Comparison of ENCODE assay signal across 8 mouse cellular contexts in the genomic region with DNA sequence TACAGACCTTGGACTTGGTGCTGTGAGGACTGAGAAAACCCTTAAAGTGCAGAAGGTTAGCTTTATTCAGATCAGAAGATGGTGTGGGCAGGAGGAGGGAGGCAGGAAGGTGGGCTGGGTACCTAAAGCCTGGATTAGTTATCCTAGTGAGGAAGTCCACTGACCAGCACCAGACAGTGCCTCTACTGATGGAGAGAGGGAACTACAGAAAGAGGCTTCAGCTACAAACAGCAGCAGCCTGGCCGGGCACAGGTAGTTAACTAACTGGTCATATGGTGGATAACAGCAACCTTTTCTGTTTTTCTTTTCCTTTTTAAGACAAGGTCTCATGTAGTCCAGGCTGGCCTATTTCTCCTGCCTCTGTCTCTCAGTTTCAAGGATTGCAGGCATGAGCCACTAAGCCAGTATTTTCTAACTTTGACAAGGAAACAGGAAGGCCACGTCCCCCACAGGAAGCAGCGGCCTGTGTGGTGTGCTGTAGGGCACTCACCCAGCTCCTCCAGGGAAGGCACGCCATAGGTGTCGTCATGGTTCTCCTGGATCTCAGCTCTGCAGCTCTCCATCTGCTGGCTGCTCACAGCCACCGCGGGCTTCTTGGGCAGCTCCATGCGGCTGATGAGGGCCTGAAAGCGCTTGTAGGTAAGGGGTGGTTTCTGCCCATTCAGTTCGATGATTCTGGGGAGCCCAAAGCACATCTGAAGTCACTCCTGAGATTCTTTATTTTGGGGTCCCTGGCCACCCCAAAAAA. TPM values are rescaled to one million over a fixed set of nuclear protein-coding genes. Genes with fewer than 3 reads are reported as not detected.
DNase-seq lines count a peak whose midpoint lies in the region; ATAC-seq and TF ChIP-seq lines count a peak whose summit lies in the region.

No protein-coding gene starts in this region.

- no peak overlapping the region for H3K4me3 ChIP-seq in kidney, adult 2 months (ENCODE audit: insufficient read depth, low read depth, low read length)
- no peak overlapping the region for H3K4me3 ChIP-seq in kidney, embryonic 14.5 days (ENCODE audit: low read length)
- no peak overlapping the region for H3K4me3 ChIP-seq in ES-Bruce4 (ENCODE audit: low read depth, low read length)

- no peak for TF ChIP-seq POLR2A in kidney, adult 2 months (IDR thresholded peaks at IDR 0.05; ENCODE audit: low read depth, low read length)
- TF ChIP-seq POLR2A in ES-Bruce4 (IDR thresholded peaks at IDR 0.05; ENCODE audit: insufficient read depth, low read length) = no peak

- no peak for TF ChIP-seq EP300 in ES-Bruce4 (IDR thresholded peaks at IDR 0.05; ENCODE audit: insufficient read depth, low read depth, low read length)

- WGBS in kidney, adult 2 months = 56% methylated on average over 10 of the region's 10 CpGs
- WGBS in kidney, embryonic 14.5 days = 68% methylated on average over 10 of the region's 10 CpGs

- peak; percentile 27; the same call in 1 of the 2 replicates for ATAC-seq in cerebellum, adult (ENCODE audit: insufficient number of reproducible peaks, low FRiP score, low TSS enrichment)
- no peak for ATAC-seq in kidney, embryonic 14.5 days (ENCODE audit: low FRiP score, low TSS enrichment)

- H3K4me2 ChIP-seq in kidney, embryonic 14.5 days (replicated peaks; ENCODE audit: low read depth, low read length) = no peak overlapping the region

- DNase-seq in cerebellum, adult 8-10 months = no peak
- DNase-seq in kidney, adult 2 months = peak; percentile 49
- DNase-seq in induced T-regulatory cell, adult 2 months (ENCODE audit: low read depth) = peak; percentile 38
- no peak for DNase-seq in T-cell, adult 2 months (ENCODE audit: low spot score)
- DNase-seq in urinary bladder, postnatal 14 days (ENCODE audit: low spot score) = no peak

- H3K27ac ChIP-seq in kidney, adult 2 months (ENCODE audit: insufficient read depth, low read depth, low read length) = peak overlapping the region; percentile 86
- no peak overlapping the region for H3K27ac ChIP-seq in kidney, embryonic 14.5 days (ENCODE audit: low read depth, low read length)
- no peak overlapping the region for H3K27ac ChIP-seq in ES-Bruce4 (ENCODE audit: insufficient read depth, low read length)

- TF ChIP-seq CTCF in kidney, adult 2 months (conservative IDR thresholded peaks at IDR 0.05; ENCODE audit: insufficient read depth, insufficient read length, low read depth, low read length) = peak; percentile 54
- peak; percentile 15 for TF ChIP-seq CTCF in ES-Bruce4 (IDR thresholded peaks at IDR 0.05; ENCODE audit: low read depth, low read length)

- H3K9me3 ChIP-seq in kidney, embryonic 14.5 days (ENCODE audit: control insufficient read depth, low read length) = no peaks in the 10 kb centered on the region
- no peaks in the 10 kb centered on the region for H3K9me3 ChIP-seq in ES-Bruce4 (replicated peaks; ENCODE audit: control insufficient read depth, insufficient read depth, low read length, poor library complexity, severe bottlenecking)

- no peaks in the 10 kb centered on the region; the same call in none of the 2 replicates for H3K36me3 ChIP-seq in kidney, adult 2 months (ENCODE audit: control insufficient read depth, insufficient read depth, low read length)
- H3K36me3 ChIP-seq in kidney, embryonic 14.5 days (ENCODE audit: control insufficient read depth, insufficient read depth, low read length) = peaks cover 73% of the 10 kb centered on the region
- H3K36me3 ChIP-seq in ES-Bruce4 (ENCODE audit: control insufficient read depth, insufficient read depth, low read length, poor library complexity, severe bottlenecking) = no peaks in the 10 kb centered on the region

- no peaks in the 10 kb centered on the region for H3K27me3 ChIP-seq in kidney, adult 2 months (replicated peaks; ENCODE audit: control insufficient read depth, insufficient read depth, low read length)
- H3K27me3 ChIP-seq in kidney, embryonic 14.5 days (ENCODE audit: control insufficient read depth, insufficient read depth, low read length) = no peaks in the 10 kb centered on the region
- no peaks in the 10 kb centered on the region for H3K27me3 ChIP-seq in ES-Bruce4 (ENCODE audit: control insufficient read depth, insufficient read depth, low read length, poor library complexity, severe bottlenecking)

- no peak overlapping the region for H3K9ac ChIP-seq in kidney, embryonic 14.5 days (ENCODE audit: low read depth, low read length)
- no peak overlapping the region for H3K9ac ChIP-seq in ES-Bruce4 (ENCODE audit: low read depth, poor library complexity, severe bottlenecking)

- peaks cover 51% of the 10 kb centered on the region for H3K4me1 ChIP-seq in kidney, adult 2 months (ENCODE audit: control insufficient read depth, insufficient read depth, low read length)
- no peaks in the 10 kb centered on the region; the same call in 1 of the 2 replicates for H3K4me1 ChIP-seq in kidney, embryonic 14.5 days (ENCODE audit: control insufficient read depth, insufficient read depth, low read length)
- H3K4me1 ChIP-seq in ES-Bruce4 (ENCODE audit: control insufficient read depth, insufficient read depth, low read length) = peaks cover 2% of the 10 kb centered on the region

RNA-seq across cellular contexts. Expression of gene Cry2, which starts 11.3 kb away (rescaled TPM):
- polyA plus RNA-seq in kidney, adult 2 months (2012; rRNA removed) = 13.5 and 15.3 TPM in 2 replicates
- 13.8 and 21.3 TPM in 2 replicates for polyA plus RNA-seq in kidney, embryonic 14.5 days (2014; fragmentation: Nextera tagmentation; extraction: Ambion mirVana)
- 9.9 and 11.8 TPM in 2 replicates for polyA plus RNA-seq in ES-Bruce4 (2011; ENCODE audit: insufficient read depth, insufficient read length, low read depth, missing spikeins)

RNA-seq across cellular contexts. Expression of gene Mapk8ip1, which starts 21.5 kb away (rescaled TPM):
- 41.5 and 49.3 TPM in 2 replicates for polyA plus RNA-seq in kidney, adult 2 months (2012; rRNA removed)
- 15.6 and 20.8 TPM in 2 replicates for polyA plus RNA-seq in kidney, embryonic 14.5 days (2014; fragmentation: Nextera tagmentation; extraction: Ambion mirVana)
- polyA plus RNA-seq in ES-Bruce4 (2011; ENCODE audit: insufficient read depth, insufficient read length, low read depth, missing spikeins) = 13.6 and 16.0 TPM in 2 replicates

RNA-seq across cellular contexts. Expression of gene Slc35c1, which starts 37.8 kb away (rescaled TPM):
- 29.6 and 35.4 TPM in 2 replicates for polyA plus RNA-seq in kidney, adult 2 months (2012; rRNA removed)
- 6.9 and 13.6 TPM in 2 replicates for polyA plus RNA-seq in kidney, embryonic 14.5 days (2014; fragmentation: Nextera tagmentation; extraction: Ambion mirVana)
- 7.6 and 8.2 TPM in 2 replicates for polyA plus RNA-seq in ES-Bruce4 (2011; ENCODE audit: insufficient read depth, insufficient read length, low read depth, missing spikeins)

RNA-seq across cellular contexts. Expression of gene 1700029I15Rik, which starts 40.2 kb away (rescaled TPM):
- polyA plus RNA-seq in kidney, adult 2 months (2012; rRNA removed) = 4.3 and 5.3 TPM in 2 replicates
- 2.1 and 2.5 TPM in 2 replicates for polyA plus RNA-seq in kidney, embryonic 14.5 days (2014; fragmentation: Nextera tagmentation; extraction: Ambion mirVana)
- 1.2 TPM in 1 of 2 replicates, not detected in the other for polyA plus RNA-seq in ES-Bruce4 (2011; ENCODE audit: insufficient read depth, insufficient read length, low read depth, missing spikeins)

RNA-seq across cellular contexts. Expression of gene Large2, which starts 47.9 kb away (rescaled TPM):
- polyA plus RNA-seq in kidney, adult 2 months (2012; rRNA removed) = 54.1 and 70.7 TPM in 2 replicates
- polyA plus RNA-seq in kidney, embryonic 14.5 days (2014; fragmentation: Nextera tagmentation; extraction: Ambion mirVana) = 24.0 and 33.3 TPM in 2 replicates
- 27.9 and 31.4 TPM in 2 replicates for polyA plus RNA-seq in ES-Bruce4 (2011; ENCODE audit: insufficient read depth, insufficient read length, low read depth, missing spikeins)

Comparison
In these comparisons a context has a peak if more than half of its experiments do, and no peak if none do; other contexts are left out.
1. DNase-seq: peak in kidney, adult 2 months (single experiment) and induced T-regulatory cell, adult 2 months (single experiment); none in cerebellum, adult 8-10 months (single experiment), T-cell, adult 2 months (single experiment) and urinary bladder, postnatal 14 days (single experiment).